Mouse (Mus musculus): ENCODE results near the gene Bud31. TPM values are rescaled to one million over a fixed set of nuclear protein-coding genes. Genes with fewer than 3 reads are reported as not detected.

Gene Bud31
- polyA plus RNA-seq, 1 experiment from 2014 or later = 203 TPM

DNA sequence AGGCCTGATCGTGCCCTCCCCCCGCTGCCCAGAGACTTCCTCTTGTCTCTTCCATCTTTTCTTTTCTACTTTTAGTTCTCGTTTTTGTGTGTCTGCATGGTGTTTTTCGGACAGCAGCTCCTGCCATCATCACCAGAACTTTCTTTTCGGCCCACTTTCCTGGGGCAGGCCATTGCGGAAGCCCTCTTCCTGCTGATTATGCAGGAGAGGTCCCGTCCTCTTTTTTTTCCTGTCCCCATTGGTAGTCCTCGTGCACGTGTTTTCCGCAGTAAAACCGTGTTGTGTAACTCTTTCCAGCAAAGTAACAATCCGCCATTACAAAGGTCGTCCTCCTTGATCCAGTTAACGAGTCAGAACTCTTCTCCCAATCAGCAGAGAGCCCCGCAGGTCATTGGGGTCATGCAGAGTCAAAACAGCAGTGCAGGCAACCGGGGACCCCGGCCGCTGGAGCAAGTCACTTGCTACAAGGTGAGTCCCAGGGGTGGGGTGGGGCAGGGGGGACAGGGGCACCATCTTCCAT, 38.4 kb downstream of the Bud31 start:
- H3K9me3 ChIP-seq = no peaks in the 10 kb centered on the region
- no peak overlapping the region for H3K27ac ChIP-seq (replicated peaks)
- H3K4me3 ChIP-seq = no peak overlapping the region
- ATAC-seq (replicated peaks) = no peak
- no peaks in the 10 kb centered on the region for H3K27me3 ChIP-seq
- H3K4me1 ChIP-seq = no peaks in the 10 kb centered on the region
- WGBS = 82% methylated on average over 18 of the region's 18 CpGs
- H3K4me2 ChIP-seq (replicated peaks) = no peak overlapping the region
- no peak overlapping the region for H3K9ac ChIP-seq (replicated peaks)
- peaks cover 97% of the 10 kb centered on the region for H3K36me3 ChIP-seq

DNA sequence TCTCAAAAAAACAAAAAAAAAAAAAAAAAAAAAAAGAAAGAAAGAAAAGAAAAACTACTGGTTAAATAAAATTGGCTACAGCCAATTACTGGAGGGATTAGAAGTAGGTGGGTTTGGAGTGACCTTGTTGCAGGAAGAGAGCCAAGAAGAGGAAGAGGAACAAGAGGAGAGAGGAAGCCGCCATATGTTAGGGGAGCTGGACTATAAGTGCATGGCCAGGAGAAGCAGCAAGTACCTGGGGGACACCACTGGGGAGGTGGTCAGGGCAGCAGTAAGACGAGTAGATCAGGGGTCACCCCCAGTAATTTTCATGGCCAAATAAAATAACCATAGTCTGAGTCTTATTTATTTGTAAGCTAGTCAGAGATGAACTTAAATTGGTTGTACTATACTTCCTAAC, 45.1 kb downstream of the Bud31 start:
- H3K9ac ChIP-seq (replicated peaks) = no peak overlapping the region
- no peak overlapping the region for H3K4me2 ChIP-seq (replicated peaks)
- ATAC-seq (replicated peaks) = no peak
- H3K36me3 ChIP-seq = peaks cover 78% of the 10 kb centered on the region
- H3K4me1 ChIP-seq = peaks cover 14% of the 10 kb centered on the region
- WGBS = 95% methylated on average over 2 of the region's 2 CpGs
- no peaks in the 10 kb centered on the region for H3K27me3 ChIP-seq
- no peak overlapping the region for H3K4me3 ChIP-seq
- no peaks in the 10 kb centered on the region for H3K9me3 ChIP-seq
- no peak overlapping the region for H3K27ac ChIP-seq (replicated peaks)

DNA sequence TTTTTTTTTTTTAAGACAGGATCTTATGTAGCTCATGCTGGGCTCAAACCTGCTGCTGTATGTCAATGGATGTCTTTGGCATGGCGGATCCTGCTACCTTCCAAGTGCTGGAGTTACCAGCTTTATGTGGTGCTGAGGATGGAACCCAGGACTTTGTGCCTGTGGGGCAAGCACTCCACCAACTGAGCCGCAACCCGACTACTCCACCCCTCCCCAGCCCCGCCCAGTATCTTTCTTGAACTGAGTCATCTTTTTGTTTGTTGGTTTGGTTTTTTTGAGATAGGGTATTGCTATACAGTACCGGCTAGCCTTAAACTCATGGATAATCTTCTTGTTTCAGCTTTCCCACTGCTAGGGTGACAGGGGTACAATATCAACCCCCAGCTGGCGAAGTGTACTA, 49.3 kb downstream of the Bud31 start:
- ATAC-seq (replicated peaks) = no peak
- Histone ChIP-seq H3K4me3 (no peak overlapping the region), H3K9ac (replicated peaks) (no peak overlapping the region), H3K36me3 (peaks cover 47% of the 10 kb centered on the region), H3K27ac (replicated peaks) (no peak overlapping the region), H3K4me2 (replicated peaks) (no peak overlapping the region), H3K27me3 (no peaks in the 10 kb centered on the region), H3K9me3 (no peaks in the 10 kb centered on the region), H3K4me1 (peaks cover 25% of the 10 kb centered on the region)
- WGBS = 97% methylated on average over 6 of the region's 6 CpGs

DNA sequence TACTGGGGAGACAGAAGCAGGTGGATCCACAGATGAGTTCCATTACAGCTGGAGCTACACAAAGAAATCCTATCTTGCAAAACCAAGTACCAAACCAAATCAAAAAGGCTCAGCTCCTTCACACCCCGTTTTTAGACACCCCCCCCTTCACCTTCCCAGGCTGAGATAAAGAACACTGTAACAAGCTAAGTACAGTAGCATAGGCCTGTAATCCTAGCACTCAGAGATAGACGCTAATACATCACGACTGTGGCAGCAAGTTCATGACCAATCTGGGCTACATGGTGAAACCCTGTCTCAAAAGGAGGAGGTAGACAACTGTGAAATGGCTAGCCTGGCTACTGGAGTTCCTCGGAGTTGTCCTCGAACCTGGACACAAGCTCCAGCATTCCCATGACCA, 50.2 kb downstream of the Bud31 start:
- Histone ChIP-seq H3K27ac (replicated peaks) (no peak overlapping the region), H3K36me3 (peaks cover 48% of the 10 kb centered on the region), H3K27me3 (no peaks in the 10 kb centered on the region), H3K9me3 (no peaks in the 10 kb centered on the region), H3K4me2 (replicated peaks) (peak overlapping the region; percentile 68), H3K4me1 (peaks cover 25% of the 10 kb centered on the region), H3K9ac (replicated peaks) (peak overlapping the region; percentile 93), H3K4me3 (peak overlapping the region; percentile 92)
- no peak for ATAC-seq (replicated peaks)
- WGBS = 58% methylated on average over 5 of the region's 5 CpGs

DNA sequence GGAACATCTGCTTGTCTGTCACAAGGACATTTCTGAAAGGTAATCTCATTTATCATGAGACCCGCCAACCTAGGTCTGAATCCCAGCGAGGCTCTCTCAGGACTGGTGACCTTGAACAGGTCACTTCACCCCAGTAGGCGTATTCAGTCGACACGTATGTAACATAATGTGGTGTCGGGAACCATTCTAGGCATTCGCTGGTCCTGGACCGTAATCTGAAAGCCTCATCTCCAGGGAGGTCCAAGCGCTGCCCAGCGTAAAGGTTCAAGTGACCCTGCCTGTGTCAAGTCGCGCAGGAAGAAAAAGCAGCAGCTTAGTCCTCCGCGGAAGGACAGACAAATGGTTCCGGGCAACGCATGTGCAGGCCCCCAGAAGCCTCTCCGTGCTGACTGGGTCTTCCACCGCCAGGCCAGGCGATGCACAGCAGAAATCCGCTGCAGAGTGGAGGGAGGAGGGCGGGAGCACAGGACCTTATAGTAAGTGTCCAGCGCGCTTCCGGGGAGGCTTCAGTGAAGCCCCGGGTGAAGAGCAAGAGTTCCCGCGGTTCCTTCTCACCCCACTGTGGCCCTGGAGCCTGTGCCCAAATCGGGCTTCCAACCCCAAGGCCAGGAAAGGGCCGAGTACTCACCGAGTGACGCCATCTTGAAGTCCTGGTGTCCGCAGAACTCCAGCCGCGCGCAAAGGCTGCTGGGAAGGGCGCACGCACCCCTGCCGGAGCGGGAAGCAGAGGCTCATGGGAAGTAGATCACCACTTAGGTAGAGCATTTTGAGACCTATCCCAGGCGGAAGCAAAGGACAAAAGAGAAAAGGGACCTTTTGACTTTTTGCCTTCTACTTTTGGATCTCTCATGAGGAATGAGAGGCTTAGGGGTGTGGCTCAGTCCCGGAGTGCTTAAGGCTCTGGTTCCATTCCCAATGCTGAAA, 51.0 kb downstream of the Bud31 start:
- Histone ChIP-seq H3K27ac (replicated peaks) (peak overlapping the region; percentile 84), H3K9ac (replicated peaks) (peak overlapping the region; percentile 93), H3K36me3 (peaks cover 48% of the 10 kb centered on the region), H3K27me3 (no peaks in the 10 kb centered on the region), H3K4me2 (replicated peaks) (peak overlapping the region; percentile 68), H3K4me3 (peak overlapping the region; percentile 92), H3K4me1 (peaks cover 25% of the 10 kb centered on the region), H3K9me3 (no peaks in the 10 kb centered on the region)
- ATAC-seq (replicated peaks) = peak; percentile 91
- under 1% methylated on average over 41 of the region's 41 CpGs for WGBS

DNA sequence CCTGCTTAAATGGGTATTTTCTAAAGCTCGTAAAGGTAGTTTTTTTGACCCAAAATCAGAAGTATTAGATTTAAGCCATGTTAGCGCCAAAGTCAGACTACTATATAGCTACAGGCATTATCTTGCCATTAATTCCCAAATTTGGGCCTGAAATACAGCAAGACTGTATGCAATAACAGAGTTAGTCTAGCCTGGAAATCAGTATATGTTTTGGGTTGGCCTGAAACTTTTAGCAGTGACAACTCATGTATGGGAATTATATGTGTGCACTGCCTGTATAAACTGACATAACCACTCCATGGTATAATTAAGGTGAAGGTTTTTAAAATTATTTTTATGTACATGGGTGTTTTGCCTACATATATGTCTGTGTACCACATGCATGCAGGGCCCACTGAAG, 51.8 kb downstream of the Bud31 start, which contains the start of gene Atp5j2:
TSS of gene Atp5j2 (minus strand) at position 101 of the 400 bp plus-strand sequence.
- H3K36me3 ChIP-seq = peaks cover 40% of the 10 kb centered on the region
- H3K27ac ChIP-seq (replicated peaks) = peak within 1 kb of the TSS; percentile 84
- peak within 1 kb of the TSS; percentile 93 for H3K9ac ChIP-seq (replicated peaks)
- peak within 1 kb of the TSS; percentile 92 for H3K4me3 ChIP-seq
- H3K27me3 ChIP-seq = no peaks in the 10 kb centered on the region
- peaks cover 25% of the 10 kb centered on the region for H3K4me1 ChIP-seq
- no peak for ATAC-seq (replicated peaks)
- H3K4me2 ChIP-seq (replicated peaks) = peak within 1 kb of the TSS; percentile 68
- WGBS = 75% methylated on average over 2 of the region's 2 CpGs
- no peaks in the 10 kb centered on the region for H3K9me3 ChIP-seq

Other genes starting within 250 kb of the Bud31 start
- gene Smurf1, start 174.5 kb upstream of the Bud31 start, polyA plus RNA-seq (2015; fragmentation: Nextera tagmentation; extraction: Ambion mirVana) = 28.4 and 29.7 TPM in 2 replicates
- not detected in 2 replicates for gene Gm4871, start 107.6 kb upstream of the Bud31 start, polyA plus RNA-seq (2015; fragmentation: Nextera tagmentation; extraction: Ambion mirVana)
- not detected in 2 replicates for gene 1700018F24Rik, start 97.4 kb upstream of the Bud31 start, polyA plus RNA-seq (2015; fragmentation: Nextera tagmentation; extraction: Ambion mirVana)
- gene Arpc1a, start 56.5 kb upstream of the Bud31 start, polyA plus RNA-seq (2015; fragmentation: Nextera tagmentation; extraction: Ambion mirVana) = 246 and 258 TPM in 2 replicates
- gene Kpna7, start 56.3 kb upstream of the Bud31 start, polyA plus RNA-seq (2015; fragmentation: Nextera tagmentation; extraction: Ambion mirVana) = not detected in 2 replicates
- gene Arpc1b, start 26.1 kb upstream of the Bud31 start, polyA plus RNA-seq (2015; fragmentation: Nextera tagmentation; extraction: Ambion mirVana) = 57.0 and 60.4 TPM in 2 replicates
- 110 and 114 TPM in 2 replicates for gene Pdap1, start 124 bp upstream of the Bud31 start, polyA plus RNA-seq (2015; fragmentation: Nextera tagmentation; extraction: Ambion mirVana)
- gene Ptcd1, start 26.7 kb downstream of the Bud31 start, polyA plus RNA-seq (2015; fragmentation: Nextera tagmentation; extraction: Ambion mirVana) = 23.3 and 25.1 TPM in 2 replicates
- gene Cpsf4, start 26.9 kb downstream of the Bud31 start, polyA plus RNA-seq (2015; fragmentation: Nextera tagmentation; extraction: Ambion mirVana) = 54.6 and 56.6 TPM in 2 replicates
- 603 and 647 TPM in 2 replicates for gene Atp5j2, start 51.7 kb downstream of the Bud31 start, polyA plus RNA-seq (2015; fragmentation: Nextera tagmentation; extraction: Ambion mirVana)
- gene Zkscan14, start 61.5 kb downstream of the Bud31 start, polyA plus RNA-seq (2015; fragmentation: Nextera tagmentation; extraction: Ambion mirVana) = 15.5 and 17.0 TPM in 2 replicates
- gene Zkscan5, start 64.2 kb downstream of the Bud31 start, polyA plus RNA-seq (2015; fragmentation: Nextera tagmentation; extraction: Ambion mirVana) = 17.4 and 19.7 TPM in 2 replicates
- 36.8 and 38.8 TPM in 2 replicates for gene Zfp655, start 91.4 kb downstream of the Bud31 start, polyA plus RNA-seq (2015; fragmentation: Nextera tagmentation; extraction: Ambion mirVana)
- 0.76 and 1.0 TPM in 2 replicates for gene Zscan25, start 140.1 kb downstream of the Bud31 start, polyA plus RNA-seq (2015; fragmentation: Nextera tagmentation; extraction: Ambion mirVana)
- not detected in 2 replicates for gene Cyp3a57, start 204.9 kb downstream of the Bud31 start, polyA plus RNA-seq (2015; fragmentation: Nextera tagmentation; extraction: Ambion mirVana)

Data from forebrain, embryonic 15.5 days (tissue).